Mouse (Mus musculus) forebrain, embryonic 14.5 days (tissue): Measurements from ENCODE around the gene Vgll4. TPM values are rescaled to one million over a fixed set of nuclear protein-coding genes. Genes with fewer than 3 reads are reported as not detected.

Experiments used
- ATAC-seq: fragments of 200-750 bp; cut with Nextera tagmentation; 2 replicates; pipeline ENCODE4 v1.8.0; 2017; ENCODE audit warnings: mild to moderate bottlenecking, moderate library complexity
- DNase-seq: peaks from one replicate; pipeline ENCODE4 v3.0.0-alpha.2; 2015; ENCODE audit warnings: low spot score
- H3K27ac ChIP-seq: fragments of 300-500 bp; sonication (generic); 2 replicates; pipeline ENCODE4 v1.5.1; 2014; ENCODE audit warnings: low read depth, mild to moderate bottlenecking, control low read depth, low read length, moderate library complexity
- H3K27me3 ChIP-seq: fragments of 300-500 bp; sonication (generic); replicated peaks from 2 replicates; pipeline ENCODE4 v1.6.1; 2014; ENCODE audit warnings: low read length, control low read depth, mixed read lengths; ENCODE audit not compliant: control insufficient read depth, insufficient read depth
- H3K36me3 ChIP-seq: fragments of 300-500 bp; sonication (generic); 2 replicates; pipeline ENCODE4 v1.6.1; 2014; ENCODE audit warnings: low read length, control low read depth; ENCODE audit not compliant: control insufficient read depth, insufficient read depth
- H3K4me1 ChIP-seq: fragments of 300-500 bp; sonication (generic); 2 replicates; pipeline ENCODE4 v1.6.1; 2014; ENCODE audit warnings: antibody characterized with exemption, low read length, control low read depth; ENCODE audit not compliant: control insufficient read depth, insufficient read depth
- H3K4me2 ChIP-seq: fragments of 300-500 bp; sonication (generic); 2 replicates; pipeline ENCODE4 v1.6.1; 2014; ENCODE audit warnings: mild to moderate bottlenecking, control low read depth, low read length
- H3K4me3 ChIP-seq: fragments of 300-500 bp; sonication (generic); 2 replicates; pipeline ENCODE4 v1.5.1; 2014; ENCODE audit warnings: low read depth, low read length, control low read depth
- H3K9ac ChIP-seq: fragments of 300-500 bp; sonication (generic); 2 replicates; pipeline ENCODE4 v1.6.1; 2014; ENCODE audit warnings: mild to moderate bottlenecking, low read length, control low read depth, moderate library complexity
- H3K9me3 ChIP-seq: fragments of 300-500 bp; sonication (generic); replicated peaks from 2 replicates; pipeline ENCODE4 v1.6.1; 2016; ENCODE audit warnings: low read length, control low read depth, mixed read lengths; ENCODE audit not compliant: control insufficient read depth
- WGBS: fragments of 180-500 bp; shearing (Covaris S2); extraction: QIAGEN DNeasy Blood & Tissue Kit; methylation state at CpG from one replicate; pipeline ENCODE4 v1.1.7; 2014; 5-methylcytosine and 5-hydroxymethylcytosine counted together
- polyA plus RNA-seq: library from polyadenylated mRNA; unstranded; fragments of >200 nt; fragmentation: Nextera tagmentation; extraction: Ambion mirVana; gene quantifications from 2 replicates; pipeline ENCODE4 v1.2.1, GENCODE M21; 2014

Vgll4 gene
- polyA plus RNA-seq, 1 experiment from 2014 or later: 44.9 TPM

GRCm38 (mm10) chr6:114851688-114852087 is 118.1 kb downstream of the Vgll4 start:
- H3K4me3 ChIP-seq: no peak overlapping the region
- H3K4me1 ChIP-seq: 0 out of 2 replicates have a peak, but pooled peaks cover 2% of the 10 kb centered on the region
- no peak overlapping the region for H3K4me2 ChIP-seq
- DNase-seq: no peak
- no peak overlapping the region for H3K27ac ChIP-seq
- no peaks in the 10 kb centered on the region for H3K27me3 ChIP-seq
- no peak for ATAC-seq
- H3K9ac ChIP-seq: no peak overlapping the region
- 34% methylated on average over 7 of the region's 7 CpGs for WGBS
- no peaks in the 10 kb centered on the region for H3K9me3 ChIP-seq
- H3K36me3 ChIP-seq: no peaks in the 10 kb centered on the region

DNA sequence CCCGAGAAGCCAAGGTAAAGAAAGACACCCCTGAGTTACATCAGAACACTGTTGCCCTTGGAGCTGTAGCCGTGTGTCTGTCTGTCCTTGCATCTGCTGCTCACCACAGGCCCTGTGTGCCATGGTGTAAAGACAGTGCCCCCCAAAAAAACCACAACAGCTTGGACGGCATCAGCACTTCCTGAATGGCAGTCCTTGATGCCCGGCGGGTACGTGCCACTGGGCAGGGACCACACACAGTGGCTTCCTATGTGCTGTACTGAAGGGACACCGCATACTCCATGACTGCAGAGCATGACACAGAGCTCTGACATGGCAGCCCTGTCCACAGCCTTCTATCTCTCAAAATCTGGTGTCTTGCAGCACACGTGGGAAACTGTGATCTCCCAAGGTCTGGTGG is 120.0 kb downstream of the Vgll4 start:
- H3K4me2 ChIP-seq: no peak overlapping the region
- DNase-seq (no peak), ATAC-seq (no peak)
- H3K27ac ChIP-seq: no peak overlapping the region
- WGBS: 88% methylated on average over 8 of the region's 8 CpGs
- H3K36me3 ChIP-seq: no peaks in the 10 kb centered on the region
- H3K27me3 ChIP-seq: no peaks in the 10 kb centered on the region
- no peak overlapping the region for H3K4me3 ChIP-seq
- H3K9me3 ChIP-seq: no peaks in the 10 kb centered on the region
- 0 out of 2 replicates have a peak, but pooled peaks cover 2% of the 10 kb centered on the region for H3K4me1 ChIP-seq
- no peak overlapping the region for H3K9ac ChIP-seq

- 74% methylated on average over 7 of the region's 7 CpGs for WGBS
- Histone ChIP-seq H3K36me3 (no peaks in the 10 kb centered on the region), H3K27ac (no peak overlapping the region), H3K4me3 (no peak overlapping the region), H3K4me1 (0 out of 2 replicates have a peak, but pooled peaks cover 2% of the 10 kb centered on the region), H3K4me2 (no peak overlapping the region), H3K9me3 (no peaks in the 10 kb centered on the region), H3K9ac (no peak overlapping the region), H3K27me3 (no peaks in the 10 kb centered on the region)
- ATAC-seq (no peak), DNase-seq (no peak)
These were observed 121.0 kb downstream of the Vgll4 start for GRCm38 (mm10) chr6:114848761-114849160.

GRCm38 (mm10) chr6:114847582-114848174 is 122.1 kb downstream of the Vgll4 start:
- ATAC-seq: no peak
- H3K4me3 ChIP-seq: no peak overlapping the region
- H3K27me3 ChIP-seq: no peaks in the 10 kb centered on the region
- H3K27ac ChIP-seq: no peak overlapping the region
- 82% methylated on average over 12 of the region's 12 CpGs for WGBS
- DNase-seq: no peak
- H3K9ac ChIP-seq: no peak overlapping the region
- H3K36me3 ChIP-seq: no peaks in the 10 kb centered on the region
- H3K4me1 ChIP-seq: no peaks in the 10 kb centered on the region
- no peak overlapping the region for H3K4me2 ChIP-seq
- no peaks in the 10 kb centered on the region for H3K9me3 ChIP-seq

DNA sequence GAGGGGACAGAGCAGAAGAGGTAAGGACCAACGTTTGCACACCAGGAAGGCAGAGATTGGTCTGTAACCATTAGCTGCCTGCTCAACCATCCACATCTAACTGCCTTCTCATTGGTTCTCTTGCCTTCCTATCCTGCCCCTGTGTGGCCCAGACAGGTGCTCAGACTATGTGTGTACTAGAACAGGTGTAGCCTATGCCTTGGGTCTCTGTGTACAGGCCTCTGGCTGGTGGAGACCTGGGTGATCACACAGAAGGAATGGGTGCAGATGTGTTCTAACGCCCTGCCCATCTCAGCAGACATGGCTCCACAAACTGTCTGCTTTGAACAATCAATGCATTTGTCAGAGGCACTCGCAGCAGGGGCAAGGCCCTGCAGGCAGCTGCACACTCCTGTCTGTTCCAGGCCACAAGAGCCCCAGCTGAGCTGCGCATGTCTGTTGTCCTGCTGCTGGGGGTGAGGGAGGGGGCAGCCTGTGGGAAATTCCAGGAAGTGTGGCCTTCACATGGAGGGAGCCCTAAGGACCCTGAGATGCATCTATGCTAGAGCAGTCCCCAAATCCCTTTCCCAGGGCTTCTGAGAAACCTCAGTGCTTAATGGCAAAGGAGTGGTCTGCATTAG is 123.5 kb downstream of the Vgll4 start:
- peak; percentile 37; the same call in 1 of the 2 replicates for ATAC-seq
- Histone ChIP-seq H3K4me2 (no peak overlapping the region), H3K4me1 (no peaks in the 10 kb centered on the region), H3K9ac (0 out of 2 replicates have a peak overlapping the region, but pooled peaks have one; percentile 21), H3K27ac (peak overlapping the region; percentile 17; the same call in 1 of the 2 replicates), H3K4me3 (no peak overlapping the region), H3K36me3 (no peaks in the 10 kb centered on the region), H3K27me3 (no peaks in the 10 kb centered on the region), H3K9me3 (no peaks in the 10 kb centered on the region)
- DNase-seq: peak; percentile 22
- 30% methylated on average over 4 of the region's 4 CpGs for WGBS

GRCm38 (mm10) chr6:114842863-114843262 is 126.9 kb downstream of the Vgll4 start:
- WGBS: 95% methylated on average over 2 of the region's 2 CpGs
- no peak overlapping the region for H3K27ac ChIP-seq

DNA sequence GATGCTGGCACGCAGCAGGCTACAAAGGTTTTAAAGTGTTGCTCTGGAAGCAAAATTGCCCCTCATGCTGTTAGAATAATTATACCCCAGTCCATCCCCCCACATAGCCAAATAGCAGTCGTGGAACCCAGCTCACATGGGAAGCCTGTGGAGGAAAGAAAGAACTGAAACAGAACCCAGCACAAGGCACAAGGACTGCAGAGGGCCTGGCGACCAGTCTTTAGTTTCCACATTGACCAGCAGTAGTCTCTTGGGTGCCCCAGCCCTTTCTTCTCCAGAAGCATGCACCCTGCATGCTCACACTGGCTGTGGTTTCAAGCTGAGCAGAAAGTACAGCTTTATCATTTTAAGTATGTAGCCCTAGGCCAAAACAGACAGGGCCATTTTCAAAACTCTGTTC is 127.7 kb downstream of the Vgll4 start:
- Histone ChIP-seq H3K36me3 (no peaks in the 10 kb centered on the region), H3K4me3 (no peak overlapping the region), H3K4me2 (no peak overlapping the region), H3K4me1 (no peaks in the 10 kb centered on the region), H3K9me3 (no peaks in the 10 kb centered on the region), H3K27me3 (no peaks in the 10 kb centered on the region), H3K9ac (no peak overlapping the region), H3K27ac (no peak overlapping the region)
- DNase-seq (no peak), ATAC-seq (no peak)
- WGBS: 70% methylated on average over 3 of the region's 3 CpGs

More at GRCm38 (mm10) chr6:114842863-114843262, 126.9 kb downstream of the Vgll4 start:
- ATAC-seq (no peak), DNase-seq (no peak)
- H3K4me3 ChIP-seq: no peak overlapping the region
- no peaks in the 10 kb centered on the region for H3K27me3 ChIP-seq
- H3K4me1 ChIP-seq: no peaks in the 10 kb centered on the region
- H3K9me3 ChIP-seq: no peaks in the 10 kb centered on the region
- no peak overlapping the region for H3K4me2 ChIP-seq
- H3K9ac ChIP-seq: no peak overlapping the region
- H3K36me3 ChIP-seq: no peaks in the 10 kb centered on the region

DNA sequence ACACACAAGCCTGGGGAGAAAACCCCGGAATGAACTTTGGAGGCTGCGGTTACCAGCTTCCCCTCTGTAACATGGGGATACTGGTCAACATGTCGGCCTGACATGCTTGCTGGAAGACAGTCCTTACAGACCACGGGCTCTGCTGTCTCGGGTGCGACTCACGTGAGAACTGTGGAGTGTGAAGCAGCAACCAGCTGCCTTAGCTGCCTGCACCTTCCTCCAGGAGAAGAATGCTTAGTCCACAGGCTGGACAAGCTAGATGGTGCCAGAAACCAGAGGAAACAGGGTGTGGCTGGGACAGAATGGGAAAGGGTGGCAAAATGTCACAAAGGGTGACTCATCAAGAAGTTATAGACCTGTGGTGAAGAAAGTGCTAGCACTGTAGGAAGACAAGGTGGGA is 129.8 kb downstream of the Vgll4 start:
- no peak overlapping the region for H3K4me3 ChIP-seq
- no peaks in the 10 kb centered on the region for H3K36me3 ChIP-seq
- H3K9ac ChIP-seq: no peak overlapping the region
- ATAC-seq (no peak), DNase-seq (no peak)
- no peak overlapping the region for H3K27ac ChIP-seq
- H3K9me3 ChIP-seq: no peaks in the 10 kb centered on the region
- H3K27me3 ChIP-seq: no peaks in the 10 kb centered on the region
- H3K4me1 ChIP-seq: no peaks in the 10 kb centered on the region
- WGBS: 92% methylated on average over 7 of the region's 7 CpGs
- no peak overlapping the region for H3K4me2 ChIP-seq

DNA sequence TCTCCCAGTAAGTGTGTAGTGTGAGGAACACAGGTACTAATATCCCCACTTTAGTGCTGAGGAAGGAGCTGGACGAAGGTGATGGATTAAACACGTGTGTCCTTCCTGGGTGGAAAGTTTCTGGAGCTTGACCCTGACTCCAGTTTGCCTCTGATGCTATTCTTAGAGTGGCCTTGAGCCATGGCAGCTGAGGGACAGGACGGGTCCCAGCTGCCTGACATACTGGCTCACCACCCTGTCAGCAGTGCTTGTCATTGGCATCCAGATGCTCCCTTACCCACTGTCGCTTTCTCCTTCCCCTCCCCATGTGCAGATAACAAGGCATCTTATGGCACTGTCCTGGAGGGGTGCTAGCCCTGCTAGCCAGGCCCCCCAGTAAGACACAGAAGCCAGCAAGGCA is 130.9 kb downstream of the Vgll4 start:
- Histone ChIP-seq H3K4me2 (no peak overlapping the region), H3K9ac (no peak overlapping the region), H3K27me3 (no peaks in the 10 kb centered on the region), H3K4me3 (no peak overlapping the region), H3K9me3 (no peaks in the 10 kb centered on the region), H3K4me1 (no peaks in the 10 kb centered on the region), H3K36me3 (no peaks in the 10 kb centered on the region), H3K27ac (no peak overlapping the region)
- 93% methylated on average over 4 of the region's 4 CpGs for WGBS
- DNase-seq (no peak), ATAC-seq (no peak)
